ENCODE assay signal across 17 mouse cellular contexts in genomic region chr6:143103981-143104680, GRCm38 (mm10). TPM values are rescaled to one million over a fixed set of nuclear protein-coding genes. Genes with fewer than 3 reads are reported as not detected.
A peak's percentile ranks its signal among the peaks of the same experiment; 100 is the strongest.
DNase-seq lines count a peak whose midpoint lies in the region; ATAC-seq and TF ChIP-seq lines count a peak whose summit lies in the region.
"Had no signal": no experiment of that assay in that cellular context is flagged by ENCODE, and none has a peak within 500 bp of the region (broad histone marks: within the 10 kb centered on the region; RNA-seq: fewer than 3 reads in every experiment).

No protein-coding gene starts in this region.

- no peak overlapping the region for H3K4me2 ChIP-seq in liver, embryonic 14.5 days (ENCODE audit: low read depth)
- no peak overlapping the region for H3K4me2 ChIP-seq in liver, embryonic 11.5 days
- H3K4me2 ChIP-seq: heart, embryonic 12.5 days; hindbrain, embryonic 13.5 days had no signal

- peak; percentile 52 for TF ChIP-seq CTCF in liver, embryonic 14.5 days (IDR thresholded peaks at IDR 0.05; ENCODE audit: low read depth)

- no peak overlapping the region for H3K9ac ChIP-seq in liver, embryonic 14.5 days (replicated peaks)
- H3K9ac ChIP-seq in liver, embryonic 11.5 days (ENCODE audit: low read depth, low read length) = no peak overlapping the region
- H3K9ac ChIP-seq: heart, embryonic 12.5 days; hindbrain, embryonic 13.5 days had no signal

- WGBS in liver, embryonic 14.5 days (ENCODE audit: insufficient replicate concordance) = 46% methylated on average over 7 of the region's 7 CpGs
- 57% methylated on average over 7 of the region's 7 CpGs for WGBS in liver, embryonic 11.5 days

- no peaks in the 10 kb centered on the region for H3K36me3 ChIP-seq in liver, embryonic 14.5 days (replicated peaks; ENCODE audit: control insufficient read depth, insufficient read depth, low read depth)
- no peaks in the 10 kb centered on the region for H3K36me3 ChIP-seq in liver, embryonic 11.5 days (ENCODE audit: control insufficient read depth, insufficient read depth, low read length)
- H3K36me3 ChIP-seq: heart, embryonic 12.5 days; hindbrain, embryonic 13.5 days had no signal

- no peak overlapping the region for H3K27ac ChIP-seq in liver, embryonic 14.5 days
- H3K27ac ChIP-seq in liver, embryonic 11.5 days (ENCODE audit: low read depth, low read length) = no peak overlapping the region
- H3K27ac ChIP-seq: hindbrain, embryonic 13.5 days had no signal

- H3K4me3 ChIP-seq in liver, embryonic 14.5 days (ENCODE audit: insufficient read depth in 1 of 2, low read depth in 2 of 2, low read length in 2 of 2) = no peak overlapping the region
- no peak overlapping the region for H3K4me3 ChIP-seq in liver, embryonic 11.5 days (ENCODE audit: low read depth, low read length)
- H3K4me3 ChIP-seq: heart, embryonic 12.5 days; hindbrain, embryonic 13.5 days had no signal

- TF ChIP-seq EP300 in liver, embryonic 14.5 days (IDR thresholded peaks at IDR 0.05; ENCODE audit: low read depth) = no peak

- H3K9me3 ChIP-seq in liver, embryonic 14.5 days (ENCODE audit: control insufficient read depth, low read length) = no peaks in the 10 kb centered on the region
- no peaks in the 10 kb centered on the region for H3K9me3 ChIP-seq in liver, embryonic 11.5 days (ENCODE audit: control insufficient read depth, low read length)
- H3K9me3 ChIP-seq: hindbrain, embryonic 13.5 days had no signal

- no peak for ATAC-seq in CD4-positive, CD25-positive, alpha-beta regulatory T cell, adult 4 months
- no peak for ATAC-seq in liver, embryonic 14.5 days (ENCODE audit: insufficient read depth)
- no peak for ATAC-seq in liver, embryonic 11.5 days (replicated peaks; ENCODE audit: low FRiP score)
- ATAC-seq: activated CD4-positive, CD25-positive, alpha-beta regulatory T cell, adult 4 months had no signal

- H3K27me3 ChIP-seq in liver, embryonic 14.5 days (ENCODE audit: control insufficient read depth, insufficient read depth, low read length) = no peaks in the 10 kb centered on the region
- no peaks in the 10 kb centered on the region for H3K27me3 ChIP-seq in liver, embryonic 11.5 days (replicated peaks; ENCODE audit: control insufficient read depth, insufficient read depth, low read length)
- H3K27me3 ChIP-seq: heart, embryonic 12.5 days had no signal

- H3K4me1 ChIP-seq in liver, embryonic 14.5 days (replicated peaks; ENCODE audit: control insufficient read depth in 2 of 2, insufficient read depth in 2 of 2, low read length in 1 of 2) = peaks cover 0 to 4% of the 10 kb centered on the region in 2 experiments; a peak in 3 of 4 replicates
- no peaks in the 10 kb centered on the region for H3K4me1 ChIP-seq in liver, embryonic 11.5 days (replicated peaks; ENCODE audit: control insufficient read depth, insufficient read depth, low read length)
- H3K4me1 ChIP-seq: heart, embryonic 12.5 days; hindbrain, embryonic 13.5 days had no signal

- peak; percentile 51 for DNase-seq in CD4-positive, CD25-positive, alpha-beta regulatory T cell, adult 2 months (ENCODE audit: low read depth, low spot score)
- no peak for DNase-seq in liver, embryonic 14.5 days (ENCODE audit: low read depth in 3 of 3, low spot score in 3 of 3)
- no peak for DNase-seq in liver, embryonic 11.5 days (ENCODE audit: low spot score)
- peak; percentile 52 for DNase-seq in CD4-positive helper T cell, adult 2 months (ENCODE audit: low read depth, low spot score)
- DNase-seq in c-Kit-negative CD71-positive TER-119-positive erythroid progenitor cells, embryonic 14.5 days (ENCODE audit: low read depth, low spot score) = peak; percentile 37
- no peak for DNase-seq in adrenal gland, postnatal 14 days
- no peak for DNase-seq in urinary bladder, postnatal 25 days (ENCODE audit: low spot score)
- DNase-seq: cerebellum, adult 8-10 months; kidney, adult 9 months; layer of hippocampus, adult 9-11 months; left cerebral cortex, postnatal 4 days; lung, adult 18-20 months; thymus, adult 2 months had no signal

RNA-seq across cellular contexts. Expression of gene C2cd5, which starts 4.2 kb away (rescaled TPM):
- polyA plus RNA-seq in CD4-positive, CD25-positive, alpha-beta regulatory T cell, adult 4 months (2017; shearing (Covaris generic)) = 100 to 1,000 TPM in 1 of 2 experiments, 10 to 100 TPM in 1; 68.3 to 103 TPM
- polyA plus RNA-seq in liver, embryonic 14.5 days (2012; rRNA removed) = 12.2 and 16.5 TPM in 2 replicates
- polyA plus RNA-seq in liver, embryonic 14.5 days (2014; fragmentation: Nextera tagmentation; extraction: Ambion mirVana) = 14.1 and 14.4 TPM in 2 replicates
- polyA plus RNA-seq in liver, embryonic 11.5 days (2014; fragmentation: Nextera tagmentation; extraction: Ambion mirVana) = 24.1 and 25.0 TPM in 2 replicates
- total RNA-seq in adrenal gland, postnatal 14 days (2021) = 18.5 and 23.5 TPM in 2 replicates

Comparison
In these comparisons a context has a peak if more than half of its experiments do, and no peak if none do; other contexts are left out.
1. DNase-seq: peak in CD4-positive, CD25-positive, alpha-beta regulatory T cell, adult 2 months (single experiment), CD4-positive helper T cell, adult 2 months (single experiment) and c-Kit-negative CD71-positive TER-119-positive erythroid progenitor cells, embryonic 14.5 days (single experiment); none in liver, embryonic 14.5 days (0 of 3), liver, embryonic 11.5 days (single experiment), adrenal gland, postnatal 14 days (single experiment) and urinary bladder, postnatal 25 days (single experiment).